Mouse (Mus musculus) ES-E14 (cell line): Measurements from ENCODE around the gene Rb1. TPM values are rescaled to one million over a fixed set of nuclear protein-coding genes. Genes with fewer than 3 reads are reported as not detected.

Source experiments
- DNase-seq: peaks from one replicate; pipeline ENCODE4 v3.0.0-alpha.2; 2013; ENCODE audit warnings: low read depth, low spot score
- H3K27ac ChIP-seq: 2 replicates; pipeline ENCODE4 v1.5.1; 2012; ENCODE audit warnings: low read depth, mild to moderate bottlenecking, low read length, moderate library complexity, mixed read lengths; ENCODE audit not compliant: poor library complexity, insufficient read depth, severe bottlenecking
- H3K36me3 ChIP-seq: 2 replicates; pipeline ENCODE4 v1.6.1; 2012; ENCODE audit warnings: mild to moderate bottlenecking, low read length, moderate library complexity, mixed read lengths; ENCODE audit not compliant: control insufficient read depth, poor library complexity, insufficient read depth, severe bottlenecking
- H3K4me1 ChIP-seq, 2 experiments: fragments of 150-350 bp in 1 of 2; sonication (generic) in 1 of 2; 2 replicates each; pipeline ENCODE4 v1.6.1; 2012; ENCODE audit warnings: low read length in 2 of 2, mild to moderate bottlenecking in 1 of 2, mixed read lengths in 1 of 2; ENCODE audit not compliant: control insufficient read depth in 2 of 2, insufficient read depth in 2 of 2, poor library complexity in 1 of 2
- H3K4me3 ChIP-seq, 2 experiments: fragments of 150-350 bp in 1 of 2; sonication (generic) in 1 of 2; 2 replicates each; pipeline ENCODE4 v1.5.1; 2012; ENCODE audit warnings: low read length in 2 of 2, low read depth in 1 of 2, mild to moderate bottlenecking in 1 of 2, mixed read lengths in 1 of 2; ENCODE audit not compliant: insufficient read depth in 1 of 2, poor library complexity in 1 of 2, severe bottlenecking in 1 of 2
- H3K9ac ChIP-seq: 2 replicates; pipeline ENCODE4 v1.6.1; 2012; ENCODE audit warnings: low read depth, mild to moderate bottlenecking, low read length, mixed read lengths; ENCODE audit not compliant: poor library complexity, insufficient read depth, severe bottlenecking
- H3K9me3 ChIP-seq: fragments of 150-350 bp; sonication (generic); 2 replicates; pipeline ENCODE4 v1.6.1; 2012; ENCODE audit warnings: low read depth, mild to moderate bottlenecking, low read length; ENCODE audit not compliant: control insufficient read depth, insufficient read depth
- CHD2 ChIP-seq: IDR thresholded peaks from 2 replicates; pipeline ENCODE4 v1.6.1; 2014; ENCODE audit warnings: mild to moderate bottlenecking, low read depth, low read length, inconsistent platforms
- HCFC1 ChIP-seq: IDR thresholded peaks from 2 replicates; pipeline ENCODE4 v1.6.1; 2012; ENCODE audit warnings: low read length, inconsistent platforms, borderline replicate concordance; ENCODE audit not compliant: insufficient read depth
- MAFK ChIP-seq: IDR thresholded peaks from 2 replicates; pipeline ENCODE4 v1.6.1; 2014; ENCODE audit warnings: mild to moderate bottlenecking, low read depth, low read length, inconsistent platforms; ENCODE audit not compliant: insufficient read depth
- ZC3H11A ChIP-seq: IDR thresholded peaks from 2 replicates; pipeline ENCODE4 v1.6.1; 2012; ENCODE audit warnings: low read depth, mild to moderate bottlenecking, inconsistent platforms, low read length, borderline replicate concordance
- ZNF384 ChIP-seq: IDR thresholded peaks from 2 replicates; pipeline ENCODE4 v1.6.1; 2012; ENCODE audit warnings: low read depth, low read length, inconsistent platforms
- in situ Hi-C, 2 experiments: fragments of 600-800 bp; cut with MboI; formaldehyde crosslinking; loops; one replicate each; pipeline ENCODE4 v1.15.1; 2025; ENCODE audit warnings: low sequenced_read_pairs in 2 of 2, inconsistent platforms in 1 of 2; ENCODE audit not compliant: unreplicated experiment in 2 of 2
- total RNA-seq: library from RNA; depleted of rRNA; stranded (reverse); fragments of 300-350 nt; gene quantifications from 2 replicates; pipeline ENCODE4 v1.2.3, GENCODE M21; 2012

Gene Rb1
- total RNA-seq, 1 experiment, result 4.7 TPM

DNA sequence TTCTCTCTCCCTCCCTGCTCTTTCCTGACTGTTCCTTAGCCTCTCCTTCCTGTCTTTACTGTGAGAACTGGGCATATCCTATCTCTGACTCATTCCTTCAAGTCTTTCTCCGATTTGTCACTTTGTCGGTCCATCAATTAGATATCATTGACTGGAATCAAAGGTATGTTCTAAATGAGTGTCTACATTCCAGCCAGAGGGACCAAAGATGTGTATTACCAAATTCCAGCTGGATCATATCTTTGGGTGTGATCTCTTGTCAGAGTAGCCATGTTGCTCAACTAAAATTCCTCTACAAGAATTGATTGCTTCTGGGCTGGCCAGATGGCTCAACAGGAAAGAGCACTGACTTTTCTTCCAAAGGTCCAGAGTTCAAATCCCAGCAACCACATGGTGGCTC lies 32.0 kb downstream of the Rb1 start:
- H3K9ac ChIP-seq, result no peak overlapping the region
- DNase-seq, result no peak
- no peak overlapping the region for H3K27ac ChIP-seq
- H3K36me3 ChIP-seq, result no peaks in the 10 kb centered on the region
- H3K4me1 ChIP-seq, result no peaks in the 10 kb centered on the region
- H3K9me3 ChIP-seq, result no peaks in the 10 kb centered on the region
- in situ Hi-C loops, result no loop called here
- no peak for TF ChIP-seq MAFK
- TF ChIP-seq ZC3H11A, result no peak
- TF ChIP-seq HCFC1, result no peak
- H3K4me3 ChIP-seq, result no peak overlapping the region

- H3K9me3 ChIP-seq, result no peaks in the 10 kb centered on the region
- in situ Hi-C loops, result no loop called here
- H3K9ac ChIP-seq, result no peak overlapping the region
- H3K36me3 ChIP-seq, result no peaks in the 10 kb centered on the region
- no peak for TF ChIP-seq ZC3H11A
- no peak for TF ChIP-seq ZNF384
- TF ChIP-seq MAFK, result no peak
- no peak for TF ChIP-seq HCFC1
- no peak for TF ChIP-seq CHD2
- no peaks in the 10 kb centered on the region for H3K4me1 ChIP-seq
- no peak for DNase-seq
- no peak overlapping the region for H3K27ac ChIP-seq
- H3K4me3 ChIP-seq, result no peak overlapping the region
These were observed 33.2 kb downstream of the Rb1 start for GRCm38 (mm10) chr14:73292434-73292833.

DNA sequence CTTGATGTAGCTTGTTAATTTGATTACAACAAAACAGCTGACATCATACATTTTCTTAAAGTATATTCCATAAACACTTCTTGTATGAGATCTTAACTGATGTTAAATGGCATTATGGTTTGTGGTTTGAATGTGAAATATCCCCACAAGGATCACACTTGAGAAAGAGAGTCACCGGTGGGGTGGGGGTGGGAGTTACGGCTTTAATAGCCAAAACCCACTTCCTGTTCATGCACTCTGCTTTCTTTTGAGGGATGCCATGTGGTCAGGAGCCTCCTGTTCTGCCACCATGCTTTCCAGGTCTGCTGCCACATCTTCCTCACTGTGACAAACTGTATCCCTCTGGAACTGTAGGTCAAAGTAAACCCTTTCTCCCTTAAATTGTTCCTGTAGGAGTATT lies 35.7 kb downstream of the Rb1 start:
- Histone ChIP-seq H3K9ac (no peak overlapping the region), H3K4me3 (no peak overlapping the region), H3K27ac (no peak overlapping the region), H3K4me1 (no peaks in the 10 kb centered on the region), H3K9me3 (no peaks in the 10 kb centered on the region), H3K36me3 (no peaks in the 10 kb centered on the region)
- TF ChIP-seq CHD2, result no peak
- no peak for TF ChIP-seq ZNF384
- no peak for TF ChIP-seq HCFC1
- no peak for TF ChIP-seq MAFK
- no peak for TF ChIP-seq ZC3H11A
- DNase-seq, result no peak
- in situ Hi-C loops, result loop anchor here in 1 of 2 experiments (10.0 kb wide), 1 partner anchor 185 kb away; no protein-coding TSS in a partner anchor

- in situ Hi-C loops, result loop anchor here in 1 of 2 experiments (10.0 kb wide), 1 partner anchor 176 kb away; no protein-coding TSS in a partner anchor
- Histone ChIP-seq H3K36me3 (no peaks in the 10 kb centered on the region), H3K9me3 (no peaks in the 10 kb centered on the region), H3K4me3 (no peak overlapping the region), H3K27ac (no peak overlapping the region), H3K9ac (no peak overlapping the region), H3K4me1 (no peaks in the 10 kb centered on the region)
- no peak for TF ChIP-seq HCFC1
- no peak for DNase-seq
These were observed 44.6 kb downstream of the Rb1 start for GRCm38 (mm10) chr14:73280996-73281395.

DNA sequence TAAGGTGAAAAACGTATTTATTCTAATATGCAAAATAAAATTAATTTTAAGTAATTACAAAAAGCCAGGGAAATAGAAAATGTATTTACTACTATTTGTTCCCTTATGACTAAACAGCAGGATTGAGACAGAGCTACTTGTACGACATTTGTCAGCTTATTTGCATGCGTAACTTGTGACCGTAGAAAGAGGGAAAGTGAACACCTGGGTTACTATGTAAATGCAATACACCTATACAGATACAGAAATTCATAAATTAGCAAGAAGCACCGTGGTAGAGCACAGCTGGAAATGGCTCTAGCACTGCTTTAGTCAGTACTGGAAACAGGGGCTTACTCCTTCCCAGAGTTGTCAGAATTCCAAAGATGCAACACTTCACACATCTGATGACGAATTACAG lies 46.5 kb downstream of the Rb1 start:
- H3K36me3 ChIP-seq, result no peaks in the 10 kb centered on the region
- H3K9me3 ChIP-seq, result no peaks in the 10 kb centered on the region
- no peak overlapping the region for H3K9ac ChIP-seq
- H3K4me3 ChIP-seq, result no peak overlapping the region
- DNase-seq, result no peak
- in situ Hi-C loops, result no loop called here
- H3K27ac ChIP-seq, result no peak overlapping the region
- TF ChIP-seq MAFK, result no peak
- TF ChIP-seq ZNF384, result no peak
- TF ChIP-seq HCFC1, result no peak
- TF ChIP-seq CHD2, result no peak
- TF ChIP-seq ZC3H11A, result no peak
- no peaks in the 10 kb centered on the region for H3K4me1 ChIP-seq
